Mouse (Mus musculus): Measurements from ENCODE around the gene Slit3.

GRCm38 (mm10) chr11:35732366-35732765 lies 611.3 kb downstream of the Slit3 start:
- TF ChIP-seq CTCF (IDR thresholded peaks at IDR 0.05; ENCODE audit: borderline replicate concordance, insufficient read depth, low read length): no peak
- TF ChIP-seq POLR2A (IDR thresholded peaks at IDR 0.05; ENCODE audit: low read depth, low read length): no peak
